Mouse (Mus musculus) forelimb bud, embryonic 11.5 days (tissue): Measurements from ENCODE around the gene Manf.

Source experiments
- DNase-seq: peaks from one replicate; pipeline ENCODE4 v3.0.0-alpha.2; 2012; ENCODE audit warnings: low read depth, low spot score

The Manf gene

DNA sequence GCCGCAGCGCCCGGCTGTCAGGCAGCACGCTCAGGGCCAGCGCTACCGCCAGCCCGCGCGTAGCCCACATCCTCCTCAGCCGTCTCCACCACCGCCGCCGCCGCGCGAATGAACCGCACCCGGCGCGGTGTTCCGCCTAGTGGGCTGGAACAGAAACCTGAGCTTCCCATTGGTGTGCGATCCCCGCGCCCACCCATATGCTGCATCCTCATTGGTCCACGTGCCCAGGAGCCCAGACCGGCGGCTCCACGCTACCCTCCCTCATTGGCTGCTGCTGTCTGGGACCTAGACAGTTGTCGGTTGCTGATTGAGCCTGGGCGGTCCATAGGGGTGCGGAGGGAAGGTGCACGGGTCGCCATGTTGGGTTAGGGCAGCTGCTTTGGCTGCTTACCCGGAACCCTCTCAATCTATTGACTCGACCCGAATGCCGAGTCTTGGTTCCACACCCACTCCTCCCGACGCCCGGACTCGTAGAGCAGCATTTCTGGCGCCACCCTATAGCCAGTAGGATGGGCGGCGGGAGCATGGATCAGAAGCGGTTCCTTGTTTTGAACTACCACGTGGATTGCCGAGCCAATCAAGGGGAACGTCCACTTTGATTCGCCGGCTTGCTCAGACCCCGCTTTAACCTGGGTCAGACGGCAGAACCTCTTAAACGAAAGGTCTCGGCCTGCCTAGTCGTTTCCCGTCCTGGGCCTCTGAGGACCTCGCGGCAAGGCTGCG lies at the start of gene Manf:
Gene Manf, minus strand, starts transcription at position 151 of the 723 bp plus-strand sequence.
- peak; percentile 98 for DNase-seq

DNA sequence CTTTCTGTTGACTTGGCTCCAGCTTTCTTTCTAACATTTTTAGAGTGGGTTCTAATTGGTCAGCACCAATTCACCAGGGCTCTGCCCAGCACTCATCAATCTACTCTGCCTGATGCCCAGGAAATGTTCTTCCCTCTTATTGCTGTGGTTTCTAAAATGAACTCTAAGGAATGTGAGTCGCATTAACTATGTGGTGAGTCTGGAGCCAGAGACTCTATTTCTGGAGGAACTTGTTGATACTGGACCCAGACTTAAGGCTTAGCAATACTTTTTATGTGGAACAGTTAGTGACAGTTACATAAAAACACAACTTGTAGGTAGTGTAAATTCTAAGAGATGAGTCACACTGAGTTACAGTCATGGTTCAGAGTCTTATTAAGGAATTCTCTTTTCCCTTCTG lies 43.2 kb upstream of the Manf start:
- no peak for DNase-seq

DNA sequence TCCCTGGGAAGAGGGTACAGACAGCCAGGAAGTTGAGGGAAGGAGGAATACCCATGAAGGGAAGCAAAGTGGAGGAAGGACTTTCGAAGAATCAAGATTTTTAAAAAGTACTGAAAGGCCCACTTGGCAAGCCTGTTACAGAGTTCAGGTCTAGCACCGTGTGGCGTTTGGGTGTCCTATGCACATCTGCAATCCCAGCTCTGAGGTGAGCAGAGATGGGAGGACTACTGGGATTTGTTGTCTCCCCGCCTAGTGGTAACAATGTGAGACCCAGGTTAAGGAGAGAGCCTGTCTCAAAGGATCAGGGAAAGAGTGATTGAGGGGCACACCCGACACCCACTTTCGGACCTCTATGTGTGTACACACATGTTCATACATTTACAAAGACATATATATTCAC lies 23.1 kb upstream of the Manf start:
- no peak for DNase-seq

DNA sequence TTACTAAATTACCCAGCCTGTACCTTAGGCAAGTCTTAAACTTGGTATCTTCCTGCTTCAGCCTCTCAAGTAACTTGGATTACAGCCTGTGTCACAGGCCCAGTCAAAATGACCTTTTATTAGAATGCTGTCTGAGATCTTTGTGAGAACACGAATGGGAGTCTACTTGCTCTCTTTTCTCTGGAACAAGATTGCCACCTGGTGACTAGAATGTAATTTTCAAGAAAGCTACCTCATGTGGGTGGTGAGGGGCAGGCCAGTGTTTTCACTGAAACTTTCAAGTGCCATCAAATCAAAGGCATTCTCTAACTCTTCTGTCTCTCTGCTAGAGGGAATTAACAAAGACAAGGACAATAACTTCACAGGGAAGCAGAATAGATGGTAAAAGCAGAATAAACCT lies 22.0 kb upstream of the Manf start:
- peak; percentile 17 for DNase-seq

DNA sequence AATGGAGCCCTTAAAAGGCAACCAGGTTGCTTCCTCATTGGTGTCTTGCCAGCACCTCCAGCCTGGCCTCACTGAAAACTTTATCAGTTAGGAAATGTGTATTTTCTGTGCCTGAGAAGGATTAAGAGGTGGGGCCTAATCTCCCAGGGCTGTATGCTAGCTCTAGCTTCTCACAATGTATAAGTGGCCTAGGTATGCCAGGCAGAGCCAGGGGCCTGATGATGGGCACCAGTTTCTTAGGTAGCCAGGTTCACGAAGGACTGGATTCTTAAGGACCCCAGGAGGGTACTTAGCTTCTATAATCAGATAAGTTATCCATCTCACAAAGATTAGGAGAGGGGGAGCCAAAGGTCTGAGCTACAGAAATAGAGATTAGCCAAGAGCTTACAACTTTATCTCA lies 19.8 kb upstream of the Manf start:
- DNase-seq: no peak

DNA sequence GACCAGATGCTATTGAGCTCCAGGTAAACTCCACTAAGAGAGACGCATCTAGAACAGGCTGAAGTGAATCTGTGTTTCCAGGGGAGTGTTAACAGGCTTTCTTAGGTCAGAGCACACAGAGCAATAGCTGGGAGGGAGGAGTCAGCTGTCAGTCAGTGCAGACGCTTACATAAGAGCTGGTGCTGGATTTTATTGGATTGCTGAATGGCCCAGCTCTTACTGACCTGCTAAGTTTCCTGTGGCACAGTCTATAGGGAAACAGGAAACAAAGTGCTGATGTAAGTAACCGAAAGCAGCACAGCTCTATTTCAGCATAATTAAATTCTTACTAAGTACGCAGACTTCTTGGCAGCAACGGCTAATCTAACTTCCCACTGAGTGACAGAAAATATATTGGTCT lies 16.9 kb upstream of the Manf start:
- DNase-seq: no peak

DNA sequence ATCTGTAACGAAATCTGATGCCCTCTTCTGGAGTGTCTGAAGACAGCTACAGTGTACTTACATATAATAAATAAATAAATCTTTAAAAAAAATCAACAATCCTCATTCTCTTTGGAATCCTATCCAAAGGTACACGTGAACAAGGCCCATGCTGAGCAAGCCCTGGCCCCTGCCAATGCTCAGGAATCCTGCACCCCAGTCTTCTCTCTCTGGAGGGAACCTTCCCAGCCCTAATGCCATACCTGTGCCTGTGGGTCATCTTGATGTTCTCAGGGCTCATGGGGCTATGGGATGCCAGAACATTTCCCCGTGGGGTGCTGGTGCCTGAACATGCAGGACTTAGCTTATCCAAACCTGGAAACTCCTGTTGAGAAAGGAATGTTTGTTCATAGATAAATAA lies 16.4 kb upstream of the Manf start:
- DNase-seq: no peak

DNA sequence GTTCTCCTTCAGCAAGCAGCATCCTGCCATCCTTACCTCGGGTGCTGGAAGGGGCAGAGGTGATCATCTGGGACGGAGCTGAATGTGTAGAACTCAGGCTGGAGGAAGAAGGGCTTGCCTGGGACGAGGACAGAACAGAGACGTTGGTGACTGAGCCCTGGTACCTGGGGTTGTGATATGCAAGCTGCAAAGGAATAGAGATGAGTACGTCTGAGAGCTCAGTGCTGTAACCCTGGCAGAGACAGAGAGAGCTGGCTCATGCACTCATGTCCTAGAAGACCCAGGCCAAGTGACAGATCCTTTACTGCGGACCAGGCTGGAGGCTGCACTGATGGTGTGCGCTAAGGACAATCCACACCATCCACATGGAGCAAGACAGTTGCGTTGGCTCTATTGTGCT lies 14.8 kb upstream of the Manf start:
- DNase-seq: no peak

DNA sequence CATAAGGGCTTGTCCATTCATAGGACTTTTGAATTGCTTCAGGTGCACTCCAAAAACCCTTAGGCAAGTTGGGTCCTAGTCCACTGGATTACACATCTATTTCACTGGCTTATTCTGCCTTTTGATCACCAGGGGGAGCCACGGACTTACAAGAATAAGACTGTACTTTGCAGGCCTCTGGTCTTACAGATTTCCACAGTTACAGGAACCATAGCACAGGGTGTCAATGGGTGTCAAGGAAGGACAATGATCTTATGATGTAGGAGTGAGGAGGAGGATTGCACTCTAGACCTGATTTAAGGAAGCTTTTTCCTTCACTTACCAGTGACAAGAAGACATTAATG lies 12.0 kb upstream of the Manf start:
- peak; percentile 63 for DNase-seq

DNA sequence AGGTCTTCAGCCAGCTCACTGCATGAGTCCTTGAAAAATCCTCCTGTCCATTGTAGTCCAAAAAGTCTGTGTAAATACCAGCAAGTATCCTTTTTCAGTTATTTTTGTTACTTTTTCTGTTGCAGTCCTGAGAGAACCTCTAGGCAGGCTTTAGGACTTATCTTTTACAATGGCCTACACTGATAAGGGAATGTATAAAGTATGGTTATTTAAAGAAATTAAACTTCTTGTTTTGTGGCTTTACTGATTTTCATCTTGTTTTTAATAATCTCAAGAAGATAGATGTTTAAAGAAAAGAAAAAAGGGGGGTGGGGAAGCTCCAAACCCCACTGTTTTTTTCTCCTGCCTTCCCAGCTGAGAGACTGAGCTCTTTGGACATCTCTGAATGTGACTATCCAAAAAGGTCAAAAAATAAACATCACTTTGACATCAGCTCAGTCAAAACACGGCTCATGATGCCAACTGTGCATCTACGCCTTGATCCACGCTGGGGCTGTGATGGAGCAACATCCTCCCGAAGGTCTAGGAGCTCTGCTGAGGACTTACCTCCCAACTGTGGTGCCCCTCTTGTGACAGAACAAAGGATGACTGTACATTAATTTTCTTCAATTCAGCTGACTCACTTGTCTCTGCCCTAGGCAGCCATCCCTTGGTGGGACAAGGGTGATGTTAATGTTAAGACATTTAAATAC lies 11.5 kb upstream of the Manf start:
- DNase-seq: no peak

DNA sequence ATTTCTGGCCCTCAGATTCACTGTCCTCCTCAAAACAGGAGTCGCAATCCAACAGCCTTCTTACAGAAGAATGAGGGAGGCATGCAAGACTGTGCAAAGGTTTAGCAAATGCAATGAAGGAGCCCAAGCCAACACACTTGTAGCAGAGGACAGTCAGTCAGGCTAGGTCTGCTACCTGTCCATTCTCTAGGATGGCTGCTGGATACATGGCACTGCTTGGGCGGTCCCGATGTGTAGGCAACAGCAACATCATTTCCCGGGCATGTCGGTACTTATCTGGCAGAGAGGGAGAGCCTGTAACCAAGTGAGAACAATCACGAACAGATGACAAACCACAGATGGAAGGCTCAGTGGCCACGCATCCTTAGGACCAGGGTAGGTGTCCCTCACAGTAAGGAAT lies 9.8 kb upstream of the Manf start:
- DNase-seq: no peak

DNA sequence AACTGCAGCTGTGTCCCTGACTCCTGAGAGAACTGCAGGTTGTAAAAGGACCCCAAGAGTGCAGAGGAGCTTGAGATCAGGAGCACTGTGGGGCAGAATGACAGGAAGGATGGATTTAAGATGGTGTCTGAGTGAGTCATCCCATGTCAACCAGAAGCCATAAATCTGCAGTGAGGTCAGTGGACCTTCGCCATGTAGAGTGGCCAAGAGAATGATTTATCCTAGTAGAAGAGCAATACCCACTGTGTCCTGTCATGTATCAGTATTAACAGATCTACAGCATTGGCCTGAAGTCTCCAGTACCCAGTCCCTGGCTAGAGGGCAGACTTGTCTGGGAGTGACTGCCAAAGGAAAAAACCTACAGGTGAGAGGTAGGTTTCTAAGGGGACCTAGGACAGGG lies 7.1 kb upstream of the Manf start:
- DNase-seq: no peak

DNA sequence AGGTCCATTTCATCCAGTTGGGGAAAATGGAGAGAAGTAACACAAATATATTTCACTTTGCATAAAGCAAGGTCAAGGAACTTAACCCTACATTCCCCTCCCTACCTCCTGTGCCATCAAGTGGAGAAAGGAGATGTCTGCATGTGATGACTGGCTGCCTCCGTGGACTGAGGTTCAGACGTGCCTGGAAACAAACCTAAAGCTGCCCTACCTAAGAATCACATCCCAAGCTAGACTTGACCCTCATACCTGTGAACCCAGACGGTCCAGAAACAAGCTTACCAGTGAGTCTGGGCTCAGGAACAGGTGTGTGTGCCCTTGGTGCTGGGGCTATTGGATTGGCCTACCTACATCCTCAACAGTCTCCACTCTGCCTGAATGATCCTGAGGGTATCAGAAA lies 1.5 kb upstream of the Manf start:
- DNase-seq: no peak

DNA sequence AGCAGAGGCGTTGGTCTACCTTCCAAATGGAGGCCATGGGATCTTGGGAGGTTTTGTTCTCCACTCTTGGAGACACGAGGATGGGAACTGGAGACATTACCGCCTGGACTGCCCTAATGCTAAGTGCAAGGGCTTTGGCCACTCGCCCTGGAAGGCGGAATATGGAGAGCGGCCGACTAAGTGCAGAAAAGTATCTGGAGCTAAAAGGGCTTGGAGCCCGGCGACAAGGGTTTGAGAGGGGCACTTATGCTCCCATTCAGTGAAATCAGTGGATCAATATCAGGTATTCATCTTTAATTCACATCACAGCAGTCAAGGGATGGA lies 735 bp upstream of the Manf start:
- no peak for DNase-seq

DNA sequence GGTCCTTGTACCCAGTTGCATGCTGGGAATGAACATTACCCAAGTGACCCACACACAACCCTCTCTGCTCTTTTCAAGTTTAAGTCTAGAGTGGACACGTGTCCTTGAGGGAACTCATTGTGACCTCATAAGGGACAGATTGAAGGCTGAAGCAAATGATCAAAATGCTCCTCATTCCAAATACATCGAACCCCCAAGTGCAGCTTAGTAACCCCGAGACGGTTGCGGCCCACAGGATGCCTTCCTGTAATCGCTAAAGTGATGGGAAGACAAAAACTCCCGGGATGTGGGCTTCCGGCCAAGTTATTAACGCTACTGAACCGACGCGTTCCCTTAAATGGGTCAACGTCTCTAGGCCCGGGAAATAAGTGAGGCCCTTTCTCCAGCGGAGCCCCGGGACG lies 438 bp downstream of the Manf start:
- peak; percentile 29 for DNase-seq

DNA sequence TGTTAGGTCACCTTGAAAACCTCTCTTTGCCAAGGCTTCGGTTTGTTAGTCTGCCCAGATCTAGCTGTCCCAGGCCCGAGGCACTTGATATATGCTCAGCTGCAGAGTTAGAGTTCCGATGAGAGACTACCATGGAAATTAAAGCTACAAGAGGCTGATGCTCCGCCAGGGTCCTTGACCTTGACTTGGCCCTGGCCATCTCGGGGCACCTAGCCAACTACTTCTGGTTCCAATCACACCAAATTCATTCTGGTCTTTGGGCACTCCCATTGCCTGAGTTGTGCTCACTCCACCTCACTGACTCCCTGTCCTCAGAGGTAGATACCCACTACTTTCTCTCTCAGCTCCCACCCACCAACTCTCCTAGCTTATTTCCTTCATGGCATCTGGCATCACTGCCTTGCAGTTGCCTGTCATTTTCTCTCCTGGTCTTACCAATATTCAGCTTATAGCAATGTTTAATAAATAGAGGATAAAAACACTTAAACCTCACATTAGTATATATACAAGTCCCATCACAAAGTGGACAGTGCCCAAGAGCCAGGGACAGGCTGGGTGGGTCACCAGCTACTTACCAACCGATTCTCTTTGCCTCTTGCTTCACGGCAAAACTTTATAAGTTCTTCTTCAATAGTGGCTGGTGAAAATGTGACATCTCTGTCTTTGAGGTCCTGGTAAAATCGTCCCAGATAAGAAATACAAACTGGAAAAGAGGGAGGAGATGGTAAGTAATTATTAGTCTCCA lies 1.1 kb downstream of the Manf start:
- DNase-seq: no peak

DNA sequence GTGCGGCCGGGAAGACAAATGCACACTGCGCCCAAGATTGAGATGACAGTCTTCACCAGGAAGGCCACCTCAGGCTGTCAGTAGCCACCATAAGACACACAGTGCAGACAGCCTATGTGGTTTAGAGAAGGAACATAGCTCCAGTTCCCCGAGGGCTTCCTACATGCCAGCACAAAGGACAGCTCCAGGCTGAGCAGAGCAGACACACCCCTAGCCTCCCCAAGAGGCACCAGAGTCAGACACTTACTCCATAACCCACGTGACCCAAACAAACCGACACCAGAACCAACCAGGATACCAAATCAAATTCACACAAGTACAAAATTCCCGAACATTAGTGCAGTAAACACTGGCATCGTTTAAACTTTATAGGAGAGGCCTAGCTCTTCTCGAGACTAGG lies 2.5 kb downstream of the Manf start:
- DNase-seq: no peak

DNA sequence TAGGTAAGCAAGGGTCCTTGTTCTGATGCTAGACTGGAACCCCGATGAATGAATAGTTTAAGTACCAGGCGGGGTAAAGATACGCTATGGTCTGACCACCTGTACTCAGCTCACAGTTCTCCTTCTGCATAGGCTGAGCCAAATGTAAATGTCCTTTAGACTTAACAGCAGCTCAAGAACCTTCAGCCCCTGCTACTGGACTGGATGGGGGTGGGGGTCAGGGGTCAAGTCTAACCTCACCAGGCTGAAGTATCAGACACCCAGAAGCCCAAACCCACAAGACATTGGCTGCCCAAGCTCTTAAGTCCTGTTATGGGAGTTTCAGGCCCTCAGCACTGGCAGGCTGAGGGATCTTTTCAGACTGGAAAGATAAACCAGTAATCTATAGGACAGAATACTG lies 3.4 kb downstream of the Manf start:
- DNase-seq: no peak

DNA sequence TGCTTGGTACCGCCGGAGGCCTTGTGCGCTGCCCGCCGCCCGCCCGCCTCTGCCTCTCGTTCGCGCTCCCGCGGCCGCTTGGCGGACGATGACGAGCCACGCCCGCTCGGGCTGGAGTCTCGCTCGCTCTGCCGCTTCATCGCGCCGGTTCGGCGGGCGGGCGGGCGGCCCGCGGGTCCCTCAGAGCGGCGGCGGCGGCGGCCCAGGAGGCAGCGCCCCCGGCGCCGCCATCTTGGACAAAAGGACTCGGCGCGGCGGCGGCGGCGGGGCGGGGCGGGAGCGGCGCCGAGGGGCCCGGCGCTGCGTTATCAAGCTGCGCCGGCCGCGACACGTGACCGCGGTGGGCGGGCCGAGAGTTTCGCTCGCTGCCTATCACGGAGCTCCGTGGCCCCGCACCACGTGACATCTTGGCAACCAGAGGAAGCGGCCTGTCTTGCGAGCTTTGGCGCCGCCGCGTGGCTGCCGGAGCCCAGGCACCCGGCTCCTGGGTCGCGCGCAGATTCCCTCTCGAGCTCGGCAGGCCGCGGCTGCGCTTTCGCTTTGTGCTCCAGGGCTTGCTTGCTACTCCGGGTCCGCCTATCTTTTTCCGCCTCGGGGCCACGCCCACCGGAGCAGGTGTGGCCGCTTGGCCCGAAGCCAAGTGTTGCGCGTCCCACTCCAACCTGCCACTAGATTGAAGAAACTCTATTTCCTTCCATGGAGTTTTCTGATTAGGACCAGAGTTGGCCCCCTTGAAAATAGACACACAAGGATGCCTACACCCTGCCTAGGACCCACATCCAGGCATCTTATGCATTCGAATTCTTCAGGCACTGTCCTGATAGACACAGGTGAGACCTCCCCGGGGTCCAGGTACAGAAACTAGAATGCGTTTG lies 4.7 kb downstream of the Manf start, which contains the start of gene Rbm15b:
Gene Rbm15b, minus strand, starts transcription at position 601 of the 875 bp plus-strand sequence.
- DNase-seq: peak; percentile 97

DNA sequence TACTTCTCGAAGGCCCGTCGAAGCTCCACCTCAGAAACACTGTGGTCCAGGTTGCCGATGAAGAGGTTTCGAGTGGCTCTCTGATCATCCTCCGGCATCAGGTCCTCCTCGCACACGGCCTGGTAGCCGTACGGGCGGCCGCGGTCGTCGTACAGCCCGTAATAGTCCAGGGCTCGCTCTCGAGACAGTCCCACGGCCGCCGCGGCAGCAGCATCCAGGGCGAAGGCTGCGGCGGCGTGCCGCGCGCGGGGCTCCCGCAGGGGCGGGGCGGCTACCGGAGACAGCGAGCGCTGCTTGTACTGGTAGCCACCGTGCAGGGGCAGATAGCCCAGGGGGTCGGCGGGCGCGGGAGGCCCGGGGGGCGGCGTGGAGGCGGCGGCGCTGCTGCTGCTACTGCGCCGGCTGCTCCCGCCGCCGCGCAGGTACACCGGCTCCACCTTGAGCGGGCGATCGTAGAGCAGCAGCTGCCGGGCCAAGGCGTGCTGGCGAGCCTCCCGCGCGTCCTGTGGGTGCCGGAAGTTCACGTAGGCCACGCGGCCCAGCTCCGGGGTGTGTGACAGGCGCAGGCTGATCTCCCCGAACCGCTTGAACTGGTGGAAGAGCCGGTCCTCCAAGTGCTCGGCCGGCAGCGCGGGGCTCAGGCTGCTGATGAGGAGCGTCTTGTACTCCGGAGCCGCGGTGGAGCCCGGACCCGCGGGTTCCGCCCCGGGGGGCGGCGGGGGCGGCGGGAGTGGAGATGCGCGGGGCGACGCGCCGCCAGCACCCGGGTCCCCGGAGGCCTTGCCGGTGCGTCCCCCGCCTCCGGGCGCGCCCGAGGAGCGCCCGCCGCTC lies 5.7 kb downstream of the Manf start:
- peak; percentile 17 for DNase-seq
